Mouse (Mus musculus) lung, adult 2 months (tissue): ENCODE measurements at regions not wholly inside any gene's neighbourhood (a gene's known extent, or its start where the extent isn't known, plus 50 kb on each side); places are given as distances from the start of the nearest gene placed in this dataset.

Experiments
- CTCF ChIP-seq: fragments of 200-500 bp; IDR thresholded peaks from 2 replicates; pipeline ENCODE4 v1.5.1; 2011; ENCODE audit warnings: mild to moderate bottlenecking, low read length, control low read depth; ENCODE audit not compliant: insufficient read depth
- POLR2A ChIP-seq: fragments of 200-500 bp; IDR thresholded peaks from 2 replicates; pipeline ENCODE4 v1.6.1; 2011; ENCODE audit warnings: low read depth, mild to moderate bottlenecking, control low read depth, low read length, borderline replicate concordance; ENCODE audit errors: extremely low read depth

GRCm38 (mm10) chr10:56941972-56942371 is 544.2 kb upstream of the Hsf2 start:
- TF ChIP-seq CTCF (no peak), POLR2A (no peak)
